Mouse (Mus musculus): ENCODE measurements around the gene Rnf149. TPM values are rescaled to one million over a fixed set of nuclear protein-coding genes. Genes with fewer than 3 reads are reported as not detected.

The Rnf149 gene
- polyA plus RNA-seq, 1 experiment: 16.6 TPM

- TF ChIP-seq CTCF (IDR thresholded peaks at IDR 0.05; ENCODE audit: borderline replicate concordance, control insufficient read depth, extremely low read depth, insufficient read depth, low read length, poor library complexity): no peak
- TF ChIP-seq POLR2A (IDR thresholded peaks at IDR 0.05; ENCODE audit: control insufficient read depth, extremely low read depth, insufficient read depth, low read length, poor library complexity): no peak
- WGBS: 33% methylated on average over 6 of the region's 6 CpGs
- H3K27ac ChIP-seq (ENCODE audit: control insufficient read depth, insufficient read depth, low read length): no peak overlapping the region
Measured at GRCm38 (mm10) chr1:39579139-39579538, 1.9 kb upstream of the Rnf149 start.

GRCm38 (mm10) chr1:39578446-39578845 lies 1.2 kb upstream of the Rnf149 start:
- DNase-seq: no peak
- Histone ChIP-seq H3K36me3 (ENCODE audit: control insufficient read depth, insufficient read depth, low read length) (no peaks in the 10 kb centered on the region), H3K4me3 (ENCODE audit: control insufficient read depth, insufficient read depth, low read length) (no peak overlapping the region), H3K27me3 (ENCODE audit: control insufficient read depth, insufficient read depth, low read length) (no peaks in the 10 kb centered on the region), H3K4me1 (replicated peaks; ENCODE audit: control insufficient read depth, insufficient read depth, low read length) (peaks cover 3% of the 10 kb centered on the region; the same call in 1 of the 2 replicates), H3K27ac (ENCODE audit: control insufficient read depth, insufficient read depth, low read length) (no peak overlapping the region)
- 66% methylated on average over 5 of the region's 5 CpGs for WGBS
- TF ChIP-seq CTCF (IDR thresholded peaks at IDR 0.05; ENCODE audit: borderline replicate concordance, control insufficient read depth, extremely low read depth, insufficient read depth, low read length, poor library complexity) (no peak), POLR2A (IDR thresholded peaks at IDR 0.05; ENCODE audit: control insufficient read depth, extremely low read depth, insufficient read depth, low read length, poor library complexity) (no peak)

More at GRCm38 (mm10) chr1:39579139-39579538, 1.9 kb upstream of the Rnf149 start:
- Histone ChIP-seq H3K4me1 (replicated peaks; ENCODE audit: control insufficient read depth, insufficient read depth, low read length) (peaks cover 3% of the 10 kb centered on the region; the same call in 1 of the 2 replicates), H3K27me3 (ENCODE audit: control insufficient read depth, insufficient read depth, low read length) (no peaks in the 10 kb centered on the region), H3K4me3 (ENCODE audit: control insufficient read depth, insufficient read depth, low read length) (no peak overlapping the region), H3K36me3 (ENCODE audit: control insufficient read depth, insufficient read depth, low read length) (no peaks in the 10 kb centered on the region)
- DNase-seq: no peak

- no peaks in the 10 kb centered on the region for H3K36me3 ChIP-seq (ENCODE audit: control insufficient read depth, insufficient read depth, low read length)
- H3K4me3 ChIP-seq (ENCODE audit: control insufficient read depth, insufficient read depth, low read length): peak overlapping the region; percentile 63
- peaks cover 3% of the 10 kb centered on the region; the same call in 1 of the 2 replicates for H3K4me1 ChIP-seq (replicated peaks; ENCODE audit: control insufficient read depth, insufficient read depth, low read length)
- H3K27me3 ChIP-seq (ENCODE audit: control insufficient read depth, insufficient read depth, low read length): no peaks in the 10 kb centered on the region
- under 1% methylated on average over 88 of the region's 88 CpGs for WGBS
- peak; percentile 64 for DNase-seq
- no peak; the same call in 1 of the 2 replicates for TF ChIP-seq CTCF (IDR thresholded peaks at IDR 0.05; ENCODE audit: borderline replicate concordance, control insufficient read depth, extremely low read depth, insufficient read depth, low read length, poor library complexity)
- TF ChIP-seq POLR2A (IDR thresholded peaks at IDR 0.05; ENCODE audit: control insufficient read depth, extremely low read depth, insufficient read depth, low read length, poor library complexity): no peak
- peak overlapping the region; percentile 17; the same call in 1 of the 2 replicates for H3K27ac ChIP-seq (ENCODE audit: control insufficient read depth, insufficient read depth, low read length)
Measured at GRCm38 (mm10) chr1:39576431-39577243, 568 bp downstream of the Rnf149 start.

GRCm38 (mm10) chr1:39575778-39576375 lies 1.3 kb downstream of the Rnf149 start:
- 4% methylated on average over 8 of the region's 8 CpGs for WGBS
- Histone ChIP-seq H3K4me3 (ENCODE audit: control insufficient read depth, insufficient read depth, low read length) (no peak overlapping the region), H3K27me3 (ENCODE audit: control insufficient read depth, insufficient read depth, low read length) (no peaks in the 10 kb centered on the region), H3K36me3 (ENCODE audit: control insufficient read depth, insufficient read depth, low read length) (no peaks in the 10 kb centered on the region), H3K4me1 (replicated peaks; ENCODE audit: control insufficient read depth, insufficient read depth, low read length) (peaks cover 3% of the 10 kb centered on the region; the same call in 1 of the 2 replicates), H3K27ac (ENCODE audit: control insufficient read depth, insufficient read depth, low read length) (no peak overlapping the region)
- TF ChIP-seq CTCF (IDR thresholded peaks at IDR 0.05; ENCODE audit: borderline replicate concordance, control insufficient read depth, extremely low read depth, insufficient read depth, low read length, poor library complexity) (no peak), POLR2A (IDR thresholded peaks at IDR 0.05; ENCODE audit: control insufficient read depth, extremely low read depth, insufficient read depth, low read length, poor library complexity) (no peak)
- no peak for DNase-seq

- DNase-seq: no peak
- WGBS: 93% methylated on average over 7 of the region's 7 CpGs
- no peak for TF ChIP-seq POLR2A (IDR thresholded peaks at IDR 0.05; ENCODE audit: control insufficient read depth, extremely low read depth, insufficient read depth, low read length, poor library complexity)
- TF ChIP-seq CTCF (IDR thresholded peaks at IDR 0.05; ENCODE audit: borderline replicate concordance, control insufficient read depth, extremely low read depth, insufficient read depth, low read length, poor library complexity): no peak
- no peak overlapping the region for H3K4me3 ChIP-seq (ENCODE audit: control insufficient read depth, insufficient read depth, low read length)
- no peaks in the 10 kb centered on the region for H3K27me3 ChIP-seq (ENCODE audit: control insufficient read depth, insufficient read depth, low read length)
- no peak overlapping the region for H3K27ac ChIP-seq (ENCODE audit: control insufficient read depth, insufficient read depth, low read length)
- H3K36me3 ChIP-seq (ENCODE audit: control insufficient read depth, insufficient read depth, low read length): no peaks in the 10 kb centered on the region
- peaks cover 3% of the 10 kb centered on the region; the same call in 1 of the 2 replicates for H3K4me1 ChIP-seq (replicated peaks; ENCODE audit: control insufficient read depth, insufficient read depth, low read length)
Measured at GRCm38 (mm10) chr1:39573890-39574289, 3.3 kb downstream of the Rnf149 start.

- DNase-seq: no peak
- 79% methylated on average over 6 of the region's 6 CpGs for WGBS
- no peak for TF ChIP-seq CTCF (IDR thresholded peaks at IDR 0.05; ENCODE audit: borderline replicate concordance, control insufficient read depth, extremely low read depth, insufficient read depth, low read length, poor library complexity)
- no peak for TF ChIP-seq POLR2A (IDR thresholded peaks at IDR 0.05; ENCODE audit: control insufficient read depth, extremely low read depth, insufficient read depth, low read length, poor library complexity)
- Histone ChIP-seq H3K27ac (ENCODE audit: control insufficient read depth, insufficient read depth, low read length) (no peak overlapping the region), H3K27me3 (ENCODE audit: control insufficient read depth, insufficient read depth, low read length) (no peaks in the 10 kb centered on the region), H3K4me3 (ENCODE audit: control insufficient read depth, insufficient read depth, low read length) (no peak overlapping the region), H3K36me3 (ENCODE audit: control insufficient read depth, insufficient read depth, low read length) (no peaks in the 10 kb centered on the region), H3K4me1 (replicated peaks; ENCODE audit: control insufficient read depth, insufficient read depth, low read length) (peaks cover 3% of the 10 kb centered on the region; the same call in 1 of the 2 replicates)
Measured at GRCm38 (mm10) chr1:39571653-39572052, 5.6 kb downstream of the Rnf149 start.
